Comparison of ENCODE assay signal across 30 mouse cellular contexts in genomic region chr11:36538144-36538543, GRCm38 (mm10).
"Had no signal": no experiment of that assay in that cellular context is flagged by ENCODE, and none has a peak within 500 bp of the region (broad histone marks: within the 10 kb centered on the region; RNA-seq: fewer than 3 reads in every experiment).

No protein-coding gene starts in this region.

- H3K9ac ChIP-seq: limb, embryonic 12.5 days; limb, embryonic 13.5 days; limb, embryonic 15.5 days; liver, embryonic 12.5 days; liver, embryonic 13.5 days; liver, embryonic 14.5 days; liver, embryonic 15.5 days; liver, postnatal 0 days; lung, embryonic 14.5 days; lung, embryonic 15.5 days; midbrain, embryonic 12.5 days; midbrain, embryonic 13.5 days; midbrain, embryonic 15.5 days; neural tube, embryonic 12.5 days; neural tube, embryonic 13.5 days had no signal

- H3K27ac ChIP-seq: limb, embryonic 10.5 days; limb, embryonic 12.5 days; limb, embryonic 13.5 days; limb, embryonic 15.5 days; liver, embryonic 12.5 days; liver, embryonic 13.5 days; liver, embryonic 14.5 days; liver, embryonic 15.5 days; lung, embryonic 15.5 days; macrophage; midbrain, embryonic 10.5 days; midbrain, embryonic 12.5 days; midbrain, embryonic 13.5 days; midbrain, embryonic 15.5 days; neural tube, embryonic 12.5 days; neural tube, embryonic 13.5 days had no signal

- H3K9me3 ChIP-seq: limb, embryonic 10.5 days; limb, embryonic 12.5 days; limb, embryonic 13.5 days; limb, embryonic 15.5 days; liver, embryonic 12.5 days; liver, embryonic 13.5 days; liver, embryonic 15.5 days; lung, embryonic 15.5 days; midbrain, embryonic 10.5 days; midbrain, embryonic 12.5 days; midbrain, embryonic 13.5 days; midbrain, embryonic 15.5 days; neural tube, embryonic 12.5 days; neural tube, embryonic 13.5 days had no signal

- H3K27me3 ChIP-seq: limb, embryonic 12.5 days; limb, embryonic 13.5 days; limb, embryonic 15.5 days; liver, embryonic 12.5 days; liver, embryonic 13.5 days; liver, embryonic 15.5 days; lung, embryonic 15.5 days; megakaryocyte, embryonic 14.5 days; midbrain, embryonic 12.5 days; midbrain, embryonic 13.5 days; midbrain, embryonic 15.5 days; neural tube, embryonic 12.5 days; neural tube, embryonic 13.5 days had no signal

- DNase-seq: left cerebral cortex, postnatal 4 days; liver; liver, embryonic 13.5 days; liver, postnatal 0 days; lung, adult 18-20 months; lung, adult 2 months; lung, embryonic 14.5 days; lung, postnatal 14 days; lung, postnatal 36 days; lung, postnatal 4 days; midbrain, embryonic 14.5 days had no signal

- ATAC-seq: liver, embryonic 12.5 days; liver, postnatal 0 days; lung, postnatal 0 days; midbrain, embryonic 13.5 days; midbrain, embryonic 15.5 days had no signal

- H3K36me3 ChIP-seq: limb, embryonic 10.5 days; limb, embryonic 12.5 days; limb, embryonic 13.5 days; limb, embryonic 15.5 days; liver, embryonic 12.5 days; liver, embryonic 13.5 days; liver, embryonic 15.5 days; lung, embryonic 15.5 days; midbrain, embryonic 10.5 days; midbrain, embryonic 12.5 days; midbrain, embryonic 13.5 days; midbrain, embryonic 15.5 days; neural tube, embryonic 12.5 days; neural tube, embryonic 13.5 days had no signal

- H3K4me2 ChIP-seq: limb, embryonic 12.5 days; limb, embryonic 13.5 days; limb, embryonic 15.5 days; liver, embryonic 11.5 days; liver, embryonic 12.5 days; liver, embryonic 13.5 days; liver, embryonic 15.5 days; lung, embryonic 14.5 days; lung, embryonic 15.5 days; midbrain, embryonic 12.5 days; midbrain, embryonic 13.5 days; midbrain, embryonic 15.5 days; neural tube, embryonic 12.5 days; neural tube, embryonic 13.5 days had no signal

- H3K4me1 ChIP-seq: limb, embryonic 10.5 days; limb, embryonic 12.5 days; limb, embryonic 13.5 days; limb, embryonic 15.5 days; liver, embryonic 12.5 days; liver, embryonic 13.5 days; liver, embryonic 15.5 days; lung, embryonic 15.5 days; megakaryocyte, embryonic 14.5 days; midbrain, embryonic 10.5 days; neural tube, embryonic 12.5 days had no signal

- H3K4me3 ChIP-seq: limb, embryonic 10.5 days; limb, embryonic 12.5 days; limb, embryonic 13.5 days; limb, embryonic 15.5 days; liver, embryonic 12.5 days; liver, embryonic 13.5 days; liver, embryonic 15.5 days; lung, embryonic 15.5 days; megakaryocyte, embryonic 14.5 days; midbrain, embryonic 10.5 days; midbrain, embryonic 12.5 days; midbrain, embryonic 13.5 days; midbrain, embryonic 15.5 days; myocyte; neural tube, embryonic 12.5 days; neural tube, embryonic 13.5 days had no signal
